Mouse (Mus musculus): Measurements from ENCODE around the gene Qtrt1.

- no peak for TF ChIP-seq POLR2A (IDR thresholded peaks at IDR 0.05; ENCODE audit: insufficient read depth, low read length)
- TF ChIP-seq EP300 (IDR thresholded peaks at IDR 0.05; ENCODE audit: insufficient read depth, low read depth, low read length): no peak
These were observed 30.8 kb upstream of the Qtrt1 start for GRCm38 (mm10) chr9:21380868-21381267.
